Mouse (Mus musculus) neutrophil, adult 5-6 weeks (primary cell): ENCODE results near the gene Dnm1. TPM values are rescaled to one million over a fixed set of nuclear protein-coding genes. Genes with fewer than 3 reads are reported as not detected.

Source experiments
- ATAC-seq: fragments of 151-379, 151-347 bp; 2 replicates; pipeline ENCODE4 v1.8.0; 2017; ENCODE audit warnings: mild to moderate bottlenecking, moderate TSS enrichment; ENCODE audit not compliant: insufficient number of reproducible peaks, poor library complexity, low FRiP score, severe bottlenecking; ENCODE audit errors: extremely low read depth
- total RNA-seq: library from RNA; stranded (forward); fragments of 200-1000 nt; gene quantifications from 2 replicates; pipeline ENCODE4 v1.2.3, GENCODE M21; 2017

Dnm1 gene
- total RNA-seq, 1 experiment from 2014 or later, result not detected

- ATAC-seq, result no peak
These were observed 34.2 kb downstream of the Dnm1 start for GRCm38 (mm10) chr2:32318709-32319585.

DNA sequence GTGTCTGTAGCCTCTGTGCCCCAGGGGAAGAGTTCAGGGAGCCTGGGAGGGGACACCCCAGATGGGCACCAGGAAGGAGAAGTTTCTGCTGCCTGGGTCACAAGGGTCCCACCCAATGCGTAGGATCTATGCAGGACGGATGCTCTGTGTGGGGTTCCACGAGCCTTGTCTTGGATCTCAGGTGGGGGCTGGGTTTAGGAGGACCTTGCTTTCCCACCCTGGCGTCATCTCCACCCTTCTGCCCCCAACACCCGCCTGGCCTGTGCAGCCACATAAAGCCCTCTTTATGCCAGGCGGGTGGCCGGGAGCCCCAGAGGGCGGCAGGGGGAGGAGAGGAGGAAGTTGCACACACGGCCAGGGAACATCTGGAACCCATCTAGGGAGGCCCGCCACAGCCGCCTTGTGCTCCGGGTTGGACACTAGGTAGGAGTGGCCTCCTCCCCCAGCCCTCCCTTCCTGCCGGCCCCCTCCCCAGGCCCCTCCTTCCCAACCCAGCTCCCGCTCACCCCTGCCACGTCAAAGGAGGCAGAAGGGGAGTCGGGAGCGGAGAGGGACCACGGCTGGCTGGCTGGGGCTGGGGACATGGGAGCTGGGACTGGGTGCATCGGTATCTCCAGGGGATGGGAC lies 35.2 kb downstream of the Dnm1 start:
- ATAC-seq, result no peak

- ATAC-seq, result no peak
These were observed 36.1 kb downstream of the Dnm1 start for GRCm38 (mm10) chr2:32316887-32317656.

DNA sequence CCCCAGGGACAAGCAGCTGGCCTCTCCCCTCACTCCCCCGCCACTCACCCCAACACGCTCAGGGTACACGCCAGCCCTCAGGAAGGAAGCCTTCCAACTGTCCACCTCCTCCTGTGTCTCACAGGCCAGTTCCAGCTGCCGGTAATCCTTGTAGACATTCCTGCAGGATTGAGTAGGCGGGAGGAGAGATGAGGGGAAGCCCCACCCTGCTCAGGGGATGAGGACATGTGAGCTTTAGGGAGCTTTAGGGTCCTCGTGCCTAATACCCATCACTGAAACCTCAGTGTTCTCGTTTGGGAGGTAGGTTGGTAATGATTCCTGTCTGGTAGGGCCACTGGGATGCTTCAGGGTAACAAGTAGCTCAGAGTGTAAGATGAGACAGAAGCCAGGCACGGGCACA lies 37.4 kb downstream of the Dnm1 start:
- no peak for ATAC-seq

GRCm38 (mm10) chr2:32314831-32315230 lies 38.3 kb downstream of the Dnm1 start:
- ATAC-seq, result no peak

DNA sequence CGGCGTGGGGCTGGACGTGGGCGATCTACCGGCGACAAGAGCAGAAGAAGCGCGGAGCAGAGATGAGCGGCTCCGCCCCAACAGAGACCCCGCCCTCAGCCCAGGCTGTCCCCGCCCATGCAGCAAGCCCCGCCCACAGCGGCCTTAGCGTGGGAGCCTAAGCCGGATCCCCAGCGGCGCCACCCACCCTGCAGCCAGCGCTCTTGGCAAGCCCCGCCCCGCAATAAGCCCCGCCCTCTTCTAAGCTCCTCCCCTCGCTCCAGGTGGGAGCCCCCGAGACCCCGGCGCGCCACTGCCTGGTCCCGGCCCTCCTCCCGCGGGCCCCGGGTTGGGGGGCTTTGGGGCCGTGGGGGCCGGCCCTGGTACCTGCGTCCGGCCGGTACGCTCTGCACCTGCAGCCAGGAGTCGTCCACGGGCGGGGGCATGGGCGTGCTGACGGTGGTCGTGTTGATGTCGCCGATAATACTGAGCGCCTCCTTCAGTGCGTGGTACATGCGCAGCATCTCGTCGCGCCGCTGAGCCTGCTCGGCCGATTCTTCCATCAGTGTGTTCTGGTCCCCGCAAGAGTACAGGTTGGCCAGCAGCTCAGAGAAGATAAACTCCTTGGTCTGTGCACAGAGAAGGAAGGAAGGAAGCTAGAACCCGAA lies 40.7 kb downstream of the Dnm1 start:
- ATAC-seq, result peak; percentile 52

DNA sequence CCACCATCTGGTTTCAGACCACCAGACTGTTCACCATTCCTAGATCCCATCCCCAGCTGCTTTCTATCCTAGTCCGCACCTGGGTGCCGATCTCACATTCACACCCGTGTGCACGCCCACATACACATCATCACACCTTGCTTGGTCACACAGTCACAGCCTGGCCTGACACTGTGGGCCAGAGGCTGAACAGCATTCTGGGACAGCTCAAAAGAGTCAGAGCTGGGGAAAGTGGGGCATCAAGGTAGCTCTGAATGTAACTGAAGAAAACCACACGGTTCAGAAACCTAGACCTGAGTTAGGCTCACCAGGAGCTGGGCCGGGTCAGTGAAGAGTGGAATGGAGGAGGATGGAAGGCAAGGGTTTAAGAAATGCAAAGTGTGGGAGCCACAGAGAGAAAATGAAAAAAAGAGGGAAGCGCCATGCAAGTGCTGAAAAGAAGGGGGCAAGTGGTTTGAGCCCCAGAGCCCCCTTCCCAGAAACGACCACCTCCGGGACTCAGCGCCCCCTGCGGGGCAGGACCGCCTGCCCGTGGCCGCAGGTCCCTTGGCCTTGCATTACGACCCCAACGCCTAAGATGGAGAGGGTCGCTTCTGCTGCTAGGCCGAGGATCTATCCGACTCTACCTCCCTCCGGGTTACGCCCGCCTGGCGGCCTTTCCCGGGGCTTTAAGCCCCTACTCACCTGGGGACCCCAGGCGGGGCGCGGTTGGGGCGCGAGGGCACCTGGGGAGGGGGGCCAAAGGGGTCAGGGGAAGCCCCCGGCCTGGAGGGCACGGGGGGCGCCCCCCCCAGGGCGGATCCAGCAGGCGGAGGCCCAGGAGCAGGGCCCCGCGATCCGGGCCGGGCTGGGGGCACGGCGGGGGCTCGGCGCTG lies 41.5 kb downstream of the Dnm1 start:
- no peak for ATAC-seq

DNA sequence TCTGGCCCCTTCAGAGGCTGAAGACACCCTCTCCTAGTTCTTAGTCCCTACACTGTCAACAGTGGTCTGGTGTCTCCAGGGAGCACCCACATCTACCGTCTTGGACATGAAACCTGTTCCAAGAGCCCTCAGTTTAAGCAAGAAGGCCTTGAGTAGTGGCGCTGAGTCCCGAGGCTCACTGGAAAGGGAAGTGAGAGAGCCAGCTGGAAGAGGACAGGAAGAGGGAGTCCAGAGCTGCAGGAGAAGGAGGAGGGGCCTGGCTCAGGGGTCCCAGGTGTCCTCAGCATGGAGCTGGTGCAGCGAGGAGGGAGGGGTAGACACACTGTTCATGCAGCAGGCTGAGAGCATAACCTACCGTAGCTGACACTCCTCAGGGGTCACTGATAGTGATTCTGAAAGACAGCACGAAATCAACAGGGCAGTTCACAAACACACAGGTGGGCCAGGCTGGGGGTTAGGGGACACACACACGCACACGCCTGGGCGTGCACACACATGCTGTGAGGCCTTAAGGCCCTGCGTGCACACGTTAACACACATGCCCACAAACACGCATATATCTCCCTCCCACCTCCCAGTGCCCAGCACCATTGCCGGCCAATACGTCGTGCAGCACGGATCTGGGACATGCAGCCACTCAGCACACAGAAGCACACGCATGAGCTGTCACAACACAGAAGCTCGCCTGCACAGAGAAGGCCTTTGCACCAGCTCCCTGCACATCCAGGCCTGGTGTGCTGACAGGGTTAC lies 42.9 kb downstream of the Dnm1 start:
- ATAC-seq, result no peak

GRCm38 (mm10) chr2:32308870-32309568 lies 44.1 kb downstream of the Dnm1 start:
- ATAC-seq, result no peak

GRCm38 (mm10) chr2:32307941-32308760 lies 45.0 kb downstream of the Dnm1 start:
- no peak for ATAC-seq

DNA sequence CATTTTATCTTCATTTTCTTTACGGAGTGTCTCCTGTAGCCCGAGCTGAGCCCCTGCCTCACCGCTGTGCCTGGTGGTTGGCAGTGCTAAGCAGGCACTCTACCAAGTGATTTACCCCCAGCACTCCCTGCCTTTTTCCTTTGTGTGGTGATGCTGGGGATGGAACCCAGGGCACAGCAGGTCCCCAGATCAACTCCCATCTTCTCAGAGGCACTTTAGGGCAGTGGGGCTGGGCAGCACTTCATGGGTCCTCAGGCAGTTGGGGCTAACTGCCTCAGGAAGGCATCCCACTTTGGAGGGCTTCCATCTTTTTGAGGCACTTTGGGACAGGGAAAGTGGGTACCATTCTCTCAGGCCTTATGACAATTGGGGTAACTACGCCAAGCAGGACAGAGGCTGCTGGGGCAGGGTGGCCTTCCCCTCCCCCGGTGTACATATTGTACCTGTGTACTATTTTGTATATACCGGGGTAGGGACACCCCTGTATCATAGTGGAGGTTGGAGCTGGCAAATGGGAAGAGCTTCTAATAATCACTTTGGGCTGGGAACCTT lies 45.8 kb downstream of the Dnm1 start:
- no peak for ATAC-seq

DNA sequence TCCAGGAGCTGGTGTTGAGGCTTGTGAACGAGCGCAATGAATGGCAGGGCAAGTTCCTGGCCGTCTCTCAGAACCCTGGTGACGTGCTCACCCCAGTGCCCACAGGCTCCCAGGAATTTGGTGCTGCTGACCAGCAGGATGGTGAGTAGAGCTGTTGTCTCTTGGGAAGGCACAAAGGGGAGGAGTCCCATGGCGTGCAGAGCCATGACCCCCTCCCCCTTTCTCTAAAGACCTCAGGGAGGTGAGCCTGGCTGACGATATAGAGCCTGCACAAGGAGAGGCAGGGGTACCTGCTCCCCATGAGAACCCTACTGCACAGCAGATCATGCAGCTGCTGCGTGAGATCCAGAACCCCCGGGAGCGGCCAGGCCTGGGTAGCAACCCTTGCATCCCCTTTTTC lies 47.0 kb downstream of the Dnm1 start:
- ATAC-seq, result no peak

GRCm38 (mm10) chr2:32305668-32306067 lies 47.5 kb downstream of the Dnm1 start:
- ATAC-seq, result no peak

DNA sequence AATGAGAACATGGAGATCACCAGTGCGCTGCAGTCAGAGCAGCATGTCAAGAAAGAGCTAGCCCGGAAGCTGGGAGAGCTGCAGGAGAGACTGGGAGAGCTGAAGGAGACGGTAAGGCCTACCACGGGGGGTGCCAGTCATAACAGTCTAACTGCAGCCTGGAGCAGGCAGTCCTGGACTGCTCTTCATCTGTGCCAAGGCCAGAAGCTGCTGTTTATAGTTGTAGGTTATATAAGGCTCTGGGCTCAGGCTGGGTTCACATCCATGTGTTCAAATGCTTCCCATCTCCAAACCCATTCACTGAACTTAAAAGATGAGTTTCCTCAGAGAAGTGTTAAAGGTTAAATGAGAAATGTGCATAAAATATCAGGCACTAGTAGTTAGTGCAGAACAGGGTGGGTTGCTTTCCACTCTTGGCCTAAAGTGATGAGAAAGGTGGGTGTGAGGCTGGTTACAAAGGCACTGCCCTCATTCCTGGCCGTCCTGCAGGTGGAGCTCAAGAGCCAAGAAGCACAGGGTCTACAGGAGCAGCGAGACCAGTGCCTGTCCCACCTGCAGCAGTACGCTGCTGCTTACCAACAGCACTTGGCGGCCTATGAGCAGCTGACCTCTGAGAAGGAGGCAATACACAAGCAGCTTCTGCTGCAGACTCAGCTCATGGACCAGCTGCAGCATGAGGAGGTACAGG lies 48.8 kb downstream of the Dnm1 start:
- ATAC-seq, result 0 out of 2 replicates have a peak, but pooled peaks have one; percentile 13

DNA sequence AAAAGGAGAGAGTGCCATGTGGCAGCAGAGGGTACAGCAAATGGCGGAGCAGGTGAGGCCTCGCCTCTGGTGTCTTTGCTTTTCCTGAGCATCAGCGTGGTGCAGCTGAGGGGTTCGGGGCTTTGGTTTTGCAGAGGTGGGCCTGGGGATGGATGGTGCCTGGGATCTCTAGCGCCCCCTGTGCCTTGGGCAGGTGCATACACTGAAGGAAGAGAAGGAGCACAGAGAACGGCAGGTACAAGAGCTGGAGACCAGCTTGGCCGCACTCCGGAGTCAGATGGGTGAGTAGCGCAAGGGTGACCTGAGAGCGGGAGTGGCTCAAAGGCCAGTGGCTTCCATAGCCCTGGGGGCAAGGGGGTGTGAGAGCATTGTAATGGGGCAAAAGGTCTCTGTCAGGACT lies 50.2 kb downstream of the Dnm1 start:
- ATAC-seq, result no peak

DNA sequence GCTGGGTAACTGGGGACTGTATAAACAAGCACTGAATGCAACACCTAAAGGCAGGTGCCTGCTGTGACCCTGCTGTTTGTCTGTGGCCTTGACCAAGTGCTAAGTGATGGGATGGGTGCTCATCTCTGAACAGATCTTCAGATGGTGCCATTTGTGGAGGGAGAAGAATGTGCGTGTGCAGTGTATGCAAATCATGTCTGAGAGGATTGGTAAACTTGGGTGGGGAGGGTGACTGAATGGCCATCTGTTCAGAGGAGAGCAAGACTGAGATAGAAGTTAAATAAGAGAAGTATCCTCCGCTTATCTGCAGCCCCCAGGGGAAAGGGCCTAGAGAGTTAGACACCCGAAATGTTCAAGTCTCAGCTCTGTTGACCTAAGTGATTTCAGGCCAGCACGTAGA lies 53.7 kb downstream of the Dnm1 start:
- ATAC-seq, result no peak
